Mouse (Mus musculus): Measurements from ENCODE around the gene Khnyn. TPM values are rescaled to one million over a fixed set of nuclear protein-coding genes. Genes with fewer than 3 reads are reported as not detected.

The Khnyn gene
- 15.1 and 17.9 TPM in 2 replicates for polyA plus RNA-seq (2012; rRNA removed; ENCODE audit: low replicate concordance)

DNA sequence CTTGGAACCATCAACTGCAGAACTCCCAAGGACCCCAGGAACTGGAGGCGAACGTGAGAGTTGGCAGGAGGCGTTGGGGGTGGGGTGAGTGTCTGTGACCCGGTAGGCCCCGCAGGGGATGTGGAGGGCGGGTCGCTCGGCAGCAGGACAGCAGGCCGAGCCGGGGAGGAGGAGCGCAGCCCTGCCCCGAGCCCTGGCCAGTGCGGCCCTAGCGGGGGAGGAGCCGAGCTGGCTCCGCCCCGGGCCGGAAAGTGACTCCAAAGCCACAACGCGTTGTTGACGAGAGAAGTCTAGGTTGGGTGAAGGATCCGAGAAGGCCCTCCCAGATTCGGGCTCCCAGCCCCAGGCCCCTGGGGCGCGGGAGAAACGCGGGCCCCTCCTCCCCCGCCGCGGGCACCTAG, at the start of gene Khnyn:
TSS of gene Khnyn (plus strand) at position 235 of the 401 bp plus-strand sequence.

GRCm38 (mm10) chr14:55853621-55854285, 31.0 kb upstream of the Khnyn start, which contains the start of gene Nynrin:
Nynrin (plus strand) TSS chr14:55854010.

GRCm38 (mm10) chr14:55884166-55884565, 581 bp upstream of the Khnyn start, which contains the start of gene Cbln3:
Cbln3 (minus strand) TSS chr14:55884392.

GRCm38 (mm10) chr14:55899701-55900413, 15.1 kb downstream of the Khnyn start, which contains the start of gene Sdr39u1:
Sdr39u1 (minus strand) TSS chr14:55900293.

GRCm38 (mm10) chr14:55944575-55944974, 59.8 kb downstream of the Khnyn start, which contains the start of gene Cma1:
Cma1 (minus strand) TSS chr14:55944675.

Other genes with a start within 250 kb of the Khnyn start
- gene Ipo4, start 249.0 kb upstream of the Khnyn start, polyA plus RNA-seq (2012; rRNA removed; ENCODE audit: low replicate concordance): 22.5 and 39.9 TPM in 2 replicates
- gene Gm49378, start 247.1 kb upstream of the Khnyn start, polyA plus RNA-seq (2012; rRNA removed; ENCODE audit: low replicate concordance): 6.3 and 23.9 TPM in 2 replicates
- 112 and 118 TPM in 2 replicates for gene Tm9sf1, start 241.1 kb upstream of the Khnyn start, polyA plus RNA-seq (2012; rRNA removed; ENCODE audit: low replicate concordance)
- 0.69 and 1.3 TPM in 2 replicates for gene Tssk4, start 234.8 kb upstream of the Khnyn start, polyA plus RNA-seq (2012; rRNA removed; ENCODE audit: low replicate concordance)
- 17.9 and 19.6 TPM in 2 replicates for gene Mdp1, start 224.4 kb upstream of the Khnyn start, polyA plus RNA-seq (2012; rRNA removed; ENCODE audit: low replicate concordance)
- 9.4 and 9.7 TPM in 2 replicates for gene Gmpr2, start 213.0 kb upstream of the Khnyn start, polyA plus RNA-seq (2012; rRNA removed; ENCODE audit: low replicate concordance)
- gene Nedd8, start 212.8 kb upstream of the Khnyn start, polyA plus RNA-seq (2012; rRNA removed; ENCODE audit: low replicate concordance): 242 and 271 TPM in 2 replicates
- gene Tinf2, start 203.1 kb upstream of the Khnyn start, polyA plus RNA-seq (2012; rRNA removed; ENCODE audit: low replicate concordance): 8.9 and 9.3 TPM in 2 replicates
- 0.48 and 0.58 TPM in 2 replicates for gene Tgm1, start 171.0 kb upstream of the Khnyn start, polyA plus RNA-seq (2012; rRNA removed; ENCODE audit: low replicate concordance)
- gene Rabggta, start 162.7 kb upstream of the Khnyn start, polyA plus RNA-seq (2012; rRNA removed; ENCODE audit: low replicate concordance): 44.0 and 48.3 TPM in 2 replicates
- gene Dhrs1, start 139.3 kb upstream of the Khnyn start, polyA plus RNA-seq (2012; rRNA removed; ENCODE audit: low replicate concordance): 404 and 508 TPM in 2 replicates
- gene Nop9, start 139.3 kb upstream of the Khnyn start, polyA plus RNA-seq (2012; rRNA removed; ENCODE audit: low replicate concordance): 10.6 and 12.5 TPM in 2 replicates
- 265 and 662 TPM in 2 replicates for gene Cideb, start 126.5 kb upstream of the Khnyn start, polyA plus RNA-seq (2012; rRNA removed; ENCODE audit: low replicate concordance)
- gene Ltb4r2, start 123.5 kb upstream of the Khnyn start, polyA plus RNA-seq (2012; rRNA removed; ENCODE audit: low replicate concordance): 36.1 and 162 TPM in 2 replicates
- 14.4 and 49.5 TPM in 2 replicates for gene Ltb4r1, start 119.0 kb upstream of the Khnyn start, polyA plus RNA-seq (2012; rRNA removed; ENCODE audit: low replicate concordance)
- gene Adcy4, start 100.9 kb upstream of the Khnyn start, polyA plus RNA-seq (2012; rRNA removed; ENCODE audit: low replicate concordance): 3.4 and 3.5 TPM in 2 replicates
- 46.1 and 54.9 TPM in 2 replicates for gene Ripk3, start 96.1 kb upstream of the Khnyn start, polyA plus RNA-seq (2012; rRNA removed; ENCODE audit: low replicate concordance)
- 10.9 and 11.1 TPM in 2 replicates for gene Nfatc4, start 61.8 kb upstream of the Khnyn start, polyA plus RNA-seq (2012; rRNA removed; ENCODE audit: low replicate concordance)
- gene Nynrin, start 30.9 kb upstream of the Khnyn start, polyA plus RNA-seq (2012; rRNA removed; ENCODE audit: low replicate concordance): 1.6 TPM in 2 replicates
- gene Cbln3, start 555 bp upstream of the Khnyn start, polyA plus RNA-seq (2012; rRNA removed; ENCODE audit: low replicate concordance): 0.15 and 0.32 TPM in 2 replicates
- 31.1 and 34.9 TPM in 2 replicates for gene Sdr39u1, start 15.3 kb downstream of the Khnyn start, polyA plus RNA-seq (2012; rRNA removed; ENCODE audit: low replicate concordance)
- gene Cma1, start 59.7 kb downstream of the Khnyn start, polyA plus RNA-seq (2012; rRNA removed; ENCODE audit: low replicate concordance): not detected in 2 replicates
- gene Cma2, start 66.0 kb downstream of the Khnyn start, polyA plus RNA-seq (2012; rRNA removed; ENCODE audit: low replicate concordance): 0.12 TPM in 1 of 2 replicates, not detected in the other
- 5.8 and 12.7 TPM in 2 replicates for gene Mcpt1, start 133.0 kb downstream of the Khnyn start, polyA plus RNA-seq (2012; rRNA removed; ENCODE audit: low replicate concordance)
- 0.05 TPM in 1 of 2 replicates, not detected in the other for gene Mcpt9, start 145.5 kb downstream of the Khnyn start, polyA plus RNA-seq (2012; rRNA removed; ENCODE audit: low replicate concordance)
- 0.43 and 1.5 TPM in 2 replicates for gene Mcpt2, start 157.1 kb downstream of the Khnyn start, polyA plus RNA-seq (2012; rRNA removed; ENCODE audit: low replicate concordance)
- gene Mcpt4, start 177.4 kb downstream of the Khnyn start, polyA plus RNA-seq (2012; rRNA removed; ENCODE audit: low replicate concordance): 0.15 and 0.81 TPM in 2 replicates
- gene Mcpt8, start 200.3 kb downstream of the Khnyn start, polyA plus RNA-seq (2012; rRNA removed; ENCODE audit: low replicate concordance): not detected in 2 replicates
- not detected in 2 replicates for gene Ctsg, start 217.6 kb downstream of the Khnyn start, polyA plus RNA-seq (2012; rRNA removed; ENCODE audit: low replicate concordance)
- gene Gzme, start 235.7 kb downstream of the Khnyn start, polyA plus RNA-seq (2012; rRNA removed; ENCODE audit: low replicate concordance): not detected in 2 replicates
- not detected in 2 replicates for gene Gzmd, start 247.7 kb downstream of the Khnyn start, polyA plus RNA-seq (2012; rRNA removed; ENCODE audit: low replicate concordance)

Measured in duodenum, adult 2 months (tissue).